Mouse (Mus musculus): ENCODE measurements around the gene Trappc10.

GRCm38 (mm10) chr10:78282411-78282810 is 38.0 kb upstream of the Trappc10 start:
- TF ChIP-seq POLR2A (IDR thresholded peaks at IDR 0.05; ENCODE audit: control insufficient read depth, extremely low read depth, insufficient read depth, low read length, poor library complexity) = no peak
- TF ChIP-seq CTCF (IDR thresholded peaks at IDR 0.05; ENCODE audit: borderline replicate concordance, control insufficient read depth, extremely low read depth, insufficient read depth, low read length, poor library complexity) = no peak

Measured in thymus, adult 2 months (tissue).